Comparison of ENCODE assay signal across 20 mouse cellular contexts in genomic region chr3:144058106-144058505, GRCm38 (mm10).
DNase-seq lines count a peak whose midpoint lies in the region; ATAC-seq and TF ChIP-seq lines count a peak whose summit lies in the region.
"Had no signal": no experiment of that assay in that cellular context is flagged by ENCODE, and none has a peak within 500 bp of the region (broad histone marks: within the 10 kb centered on the region; RNA-seq: fewer than 3 reads in every experiment).

No protein-coding gene starts in this region.

- H3K4me2 ChIP-seq in embryonic facial prominence, embryonic 14.5 days (ENCODE audit: low read depth, low read length) = no peak overlapping the region
- no peak overlapping the region for H3K4me2 ChIP-seq in heart, embryonic 15.5 days
- H3K4me2 ChIP-seq in lung, embryonic 14.5 days = no peak overlapping the region
- no peak overlapping the region for H3K4me2 ChIP-seq in hindbrain, postnatal 0 days (ENCODE audit: low read depth, low read length)
- H3K4me2 ChIP-seq: forebrain, embryonic 12.5 days; hindbrain, embryonic 15.5 days had no signal

- H3K9me3 ChIP-seq in embryonic facial prominence, embryonic 14.5 days (ENCODE audit: control insufficient read depth, low read length) = no peaks in the 10 kb centered on the region
- H3K9me3 ChIP-seq in embryonic facial prominence, embryonic 10.5 days = no peaks in the 10 kb centered on the region
- H3K9me3 ChIP-seq in heart, embryonic 15.5 days (replicated peaks) = no peaks in the 10 kb centered on the region
- H3K9me3 ChIP-seq in heart, embryonic 10.5 days = no peaks in the 10 kb centered on the region
- no peaks in the 10 kb centered on the region for H3K9me3 ChIP-seq in lung, embryonic 14.5 days (ENCODE audit: low read depth, low read length)
- no peaks in the 10 kb centered on the region for H3K9me3 ChIP-seq in hindbrain, postnatal 0 days (ENCODE audit: low read length)
- H3K9me3 ChIP-seq: forebrain, embryonic 12.5 days; hindbrain, embryonic 15.5 days had no signal

- no peaks in the 10 kb centered on the region for H3K36me3 ChIP-seq in embryonic facial prominence, embryonic 14.5 days (ENCODE audit: control insufficient read depth, insufficient read depth, low read length)
- no peaks in the 10 kb centered on the region for H3K36me3 ChIP-seq in embryonic facial prominence, embryonic 10.5 days (replicated peaks)
- H3K36me3 ChIP-seq in heart, embryonic 15.5 days = no peaks in the 10 kb centered on the region
- no peaks in the 10 kb centered on the region for H3K36me3 ChIP-seq in heart, embryonic 10.5 days
- H3K36me3 ChIP-seq in lung, embryonic 14.5 days (ENCODE audit: insufficient read depth) = no peaks in the 10 kb centered on the region
- no peaks in the 10 kb centered on the region for H3K36me3 ChIP-seq in hindbrain, postnatal 0 days (ENCODE audit: insufficient read depth, low read length)
- H3K36me3 ChIP-seq: forebrain, embryonic 12.5 days; hindbrain, embryonic 15.5 days had no signal

- DNase-seq in embryonic facial prominence, embryonic 14.5 days (ENCODE audit: low spot score) = peak; percentile 30
- no peak for DNase-seq in embryonic facial prominence, embryonic 10.5 days (ENCODE audit: low spot score)
- DNase-seq in heart, embryonic 10.5 days (ENCODE audit: low spot score) = no peak
- DNase-seq in lung, embryonic 14.5 days = peak; percentile 5
- no peak for DNase-seq in lung, postnatal 25 days (ENCODE audit: low spot score)
- DNase-seq in NIH3T3 (ENCODE audit: low read depth) = peak; percentile 26
- no peak for DNase-seq in hindbrain, postnatal 0 days (ENCODE audit: low spot score)
- DNase-seq: adrenal gland, adult 8-10 months; adrenal gland, postnatal 36 days; cerebellum, adult 2 months; cerebellum, postnatal 10 days; gastrocnemius, postnatal 36 days; heart, adult 11 months; kidney, adult 8-10 months had no signal

- peak; percentile 33; the same call in 1 of the 2 replicates for ATAC-seq in embryonic facial prominence, embryonic 14.5 days (ENCODE audit: low read depth)
- 0 out of 2 replicates have a peak, but pooled peaks have one; percentile 27 for ATAC-seq in heart, embryonic 15.5 days (replicated peaks; ENCODE audit: insufficient number of reproducible peaks, insufficient read depth, low FRiP score, low read depth)
- ATAC-seq in lung, embryonic 14.5 days (ENCODE audit: insufficient read depth) = no peak
- no peak for ATAC-seq in hindbrain, postnatal 0 days
- ATAC-seq: forebrain, embryonic 16.5 days; inflammation-experienced regulatory T-cells, adult 6 months; intestine, postnatal 0 days had no signal

- no peak overlapping the region for H3K9ac ChIP-seq in embryonic facial prominence, embryonic 14.5 days (ENCODE audit: low read depth, low read length)
- no peak overlapping the region for H3K9ac ChIP-seq in heart, embryonic 15.5 days
- no peak overlapping the region for H3K9ac ChIP-seq in lung, embryonic 14.5 days
- H3K9ac ChIP-seq in hindbrain, postnatal 0 days (replicated peaks; ENCODE audit: low read length) = no peak overlapping the region
- H3K9ac ChIP-seq: forebrain, embryonic 12.5 days; hindbrain, embryonic 15.5 days had no signal

- no peak overlapping the region for H3K4me3 ChIP-seq in embryonic facial prominence, embryonic 14.5 days (ENCODE audit: low read depth, low read length)
- no peak overlapping the region for H3K4me3 ChIP-seq in embryonic facial prominence, embryonic 10.5 days
- H3K4me3 ChIP-seq in heart, embryonic 15.5 days = no peak overlapping the region
- no peak overlapping the region for H3K4me3 ChIP-seq in heart, embryonic 10.5 days
- no peak overlapping the region for H3K4me3 ChIP-seq in lung, embryonic 14.5 days (ENCODE audit: low read depth, low read length)
- H3K4me3 ChIP-seq in hindbrain, postnatal 0 days (ENCODE audit: low read length) = no peak overlapping the region
- H3K4me3 ChIP-seq: forebrain, embryonic 12.5 days; hindbrain, embryonic 15.5 days had no signal

- no peak for TF ChIP-seq CTCF in lung, embryonic 14.5 days (IDR thresholded peaks at IDR 0.05; ENCODE audit: low read depth)
- no peak for TF ChIP-seq CTCF in hindbrain, postnatal 0 days (IDR thresholded peaks at IDR 0.05; ENCODE audit: low read depth)

- WGBS in embryonic facial prominence, embryonic 14.5 days = 50% methylated on average over 4 of the region's 4 CpGs
- WGBS in embryonic facial prominence, embryonic 10.5 days = 73% methylated on average over 4 of the region's 4 CpGs
- WGBS in heart, embryonic 15.5 days = 31% methylated on average over 4 of the region's 4 CpGs
- WGBS in heart, embryonic 10.5 days = 59% methylated on average over 4 of the region's 4 CpGs
- 44% methylated on average over 4 of the region's 4 CpGs for WGBS in lung, embryonic 14.5 days
- 83% methylated on average over 4 of the region's 4 CpGs for WGBS in hindbrain, postnatal 0 days

- no peaks in the 10 kb centered on the region for H3K27me3 ChIP-seq in embryonic facial prominence, embryonic 14.5 days (replicated peaks; ENCODE audit: control insufficient read depth, insufficient read depth, low read length)
- H3K27me3 ChIP-seq in embryonic facial prominence, embryonic 10.5 days (replicated peaks; ENCODE audit: low read depth, poor library complexity, severe bottlenecking) = no peaks in the 10 kb centered on the region
- H3K27me3 ChIP-seq in heart, embryonic 15.5 days = no peaks in the 10 kb centered on the region
- H3K27me3 ChIP-seq in heart, embryonic 10.5 days (ENCODE audit: insufficient read depth, poor library complexity, severe bottlenecking) = no peaks in the 10 kb centered on the region
- no peaks in the 10 kb centered on the region for H3K27me3 ChIP-seq in lung, embryonic 14.5 days (ENCODE audit: insufficient read depth, low read length)
- H3K27me3 ChIP-seq in hindbrain, postnatal 0 days (ENCODE audit: insufficient read depth, low read length) = no peaks in the 10 kb centered on the region
- H3K27me3 ChIP-seq: forebrain, embryonic 12.5 days; hindbrain, embryonic 15.5 days had no signal

- H3K27ac ChIP-seq in embryonic facial prominence, embryonic 14.5 days (replicated peaks; ENCODE audit: low read depth, low read length) = no peak overlapping the region
- H3K27ac ChIP-seq in embryonic facial prominence, embryonic 10.5 days (replicated peaks) = no peak overlapping the region
- no peak overlapping the region for H3K27ac ChIP-seq in heart, embryonic 15.5 days
- H3K27ac ChIP-seq in heart, embryonic 10.5 days = no peak overlapping the region
- no peak overlapping the region for H3K27ac ChIP-seq in lung, embryonic 14.5 days (ENCODE audit: low read depth)
- H3K27ac ChIP-seq in hindbrain, postnatal 0 days = no peak overlapping the region
- H3K27ac ChIP-seq: forebrain, embryonic 12.5 days; hindbrain, embryonic 15.5 days had no signal

- no peaks in the 10 kb centered on the region for H3K4me1 ChIP-seq in embryonic facial prominence, embryonic 14.5 days (ENCODE audit: control insufficient read depth, insufficient read depth, low read length)
- no peaks in the 10 kb centered on the region for H3K4me1 ChIP-seq in embryonic facial prominence, embryonic 10.5 days
- no peaks in the 10 kb centered on the region; the same call in 1 of the 2 replicates for H3K4me1 ChIP-seq in heart, embryonic 15.5 days (replicated peaks)
- no peaks in the 10 kb centered on the region for H3K4me1 ChIP-seq in heart, embryonic 10.5 days
- no peaks in the 10 kb centered on the region for H3K4me1 ChIP-seq in lung, embryonic 14.5 days (ENCODE audit: insufficient read depth)
- H3K4me1 ChIP-seq in hindbrain, postnatal 0 days (ENCODE audit: insufficient read depth, low read length) = no peaks in the 10 kb centered on the region
- H3K4me1 ChIP-seq: forebrain, embryonic 12.5 days; hindbrain, embryonic 15.5 days had no signal

Comparison
In these comparisons a context has a peak if more than half of its experiments do, and no peak if none do; other contexts are left out.
1. DNase-seq: peak in embryonic facial prominence, embryonic 14.5 days (single experiment), lung, embryonic 14.5 days (single experiment) and NIH3T3 (single experiment); none in embryonic facial prominence, embryonic 10.5 days (single experiment), heart, embryonic 10.5 days (single experiment), lung, postnatal 25 days (single experiment) and hindbrain, postnatal 0 days (single experiment).
2. ATAC-seq: peak in embryonic facial prominence, embryonic 14.5 days (single experiment) and heart, embryonic 15.5 days (single experiment); none in lung, embryonic 14.5 days (single experiment) and hindbrain, postnatal 0 days (single experiment).